Mouse (Mus musculus): ENCODE data around the gene Hebp2.

Gene Hebp2

DNA sequence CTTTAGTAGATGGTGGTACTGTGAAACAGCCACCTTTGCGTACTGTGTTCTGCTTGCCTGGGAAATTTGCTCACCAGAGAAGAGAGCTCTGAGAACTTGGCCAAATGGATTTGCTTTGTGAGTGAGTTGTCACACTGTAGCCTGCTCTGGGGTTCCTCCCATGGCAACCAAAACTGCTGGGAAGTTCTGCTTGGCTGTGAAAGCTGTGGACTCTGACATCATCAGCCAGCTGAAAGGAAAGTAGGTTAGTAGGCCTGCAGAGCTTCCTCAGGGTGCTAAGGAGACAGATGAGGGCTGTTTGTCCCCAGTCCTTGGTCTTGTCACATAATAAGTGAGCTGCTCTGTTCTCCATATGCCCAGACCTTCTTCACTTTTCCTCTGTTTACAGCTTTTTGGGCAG, 37.3 kb downstream of the Hebp2 start:
- DNase-seq (ENCODE audit: low spot score in 2 of 2): no peak

DNA sequence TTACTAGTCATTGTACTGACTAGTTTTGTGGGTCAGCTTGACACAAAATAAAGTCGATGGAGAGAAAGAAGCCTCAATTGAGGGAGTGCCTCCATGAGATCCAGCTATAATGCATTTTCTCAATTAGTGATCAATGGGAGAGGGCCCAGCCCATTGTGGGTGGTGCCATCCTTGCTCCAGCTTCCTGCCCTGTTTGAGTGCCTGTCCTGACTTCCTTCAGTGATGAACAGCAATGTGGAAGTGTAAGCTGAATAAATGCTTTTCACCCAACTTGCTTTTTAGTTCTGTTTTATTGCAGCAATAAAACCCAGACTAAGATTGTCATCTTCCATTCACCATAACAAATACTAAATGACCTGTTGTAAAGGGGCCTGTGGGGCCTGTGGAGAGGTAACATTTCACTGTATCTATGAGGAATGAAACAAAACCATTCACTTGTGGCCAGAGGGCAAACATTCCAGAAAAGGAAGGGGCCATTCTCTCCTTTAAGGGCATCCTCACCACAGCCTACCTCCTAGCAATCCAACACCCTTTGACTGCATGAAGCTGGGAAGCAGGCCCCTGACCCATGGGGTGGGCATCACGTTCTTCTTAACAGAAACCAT, 37.9 kb downstream of the Hebp2 start:
- no peak for DNase-seq (ENCODE audit: low spot score in 2 of 2)

- DNase-seq (ENCODE audit: low spot score in 2 of 2): no peak
Observed at GRCm38 (mm10) chr10:18506501-18506946, 39.4 kb downstream of the Hebp2 start.

- DNase-seq (ENCODE audit: low spot score in 2 of 2): no peak
Observed at GRCm38 (mm10) chr10:18505690-18506089, 40.2 kb downstream of the Hebp2 start.

DNA sequence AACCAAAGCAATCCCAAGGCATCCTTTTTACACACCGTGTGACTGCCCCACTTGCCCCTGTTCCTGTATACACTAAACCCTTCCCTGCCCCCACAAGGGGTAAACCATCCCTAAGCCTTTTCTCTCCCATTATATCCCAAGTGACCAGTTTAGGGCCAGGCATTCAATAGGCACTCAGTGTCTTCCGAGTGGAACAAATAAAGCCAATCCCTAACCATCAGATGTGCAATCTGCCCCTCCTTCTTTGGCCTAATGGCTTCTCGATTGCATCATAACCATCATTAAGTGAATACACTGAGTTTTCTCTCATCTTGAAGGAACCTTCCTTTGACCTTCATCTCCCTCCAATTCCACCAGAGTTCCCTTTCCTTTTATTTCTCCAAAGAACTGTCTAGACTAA, 43.9 kb downstream of the Hebp2 start:
- DNase-seq (ENCODE audit: low spot score in 2 of 2): no peak

GRCm38 (mm10) chr10:18497066-18497465, 48.8 kb downstream of the Hebp2 start:
- DNase-seq (ENCODE audit: low spot score in 2 of 2): no peak

- no peak for DNase-seq (ENCODE audit: low spot score in 2 of 2)
Observed at GRCm38 (mm10) chr10:18494249-18494648, 51.6 kb downstream of the Hebp2 start.

- DNase-seq (ENCODE audit: low spot score in 2 of 2): no peak
Observed at GRCm38 (mm10) chr10:18493010-18493894, 52.6 kb downstream of the Hebp2 start.

DNA sequence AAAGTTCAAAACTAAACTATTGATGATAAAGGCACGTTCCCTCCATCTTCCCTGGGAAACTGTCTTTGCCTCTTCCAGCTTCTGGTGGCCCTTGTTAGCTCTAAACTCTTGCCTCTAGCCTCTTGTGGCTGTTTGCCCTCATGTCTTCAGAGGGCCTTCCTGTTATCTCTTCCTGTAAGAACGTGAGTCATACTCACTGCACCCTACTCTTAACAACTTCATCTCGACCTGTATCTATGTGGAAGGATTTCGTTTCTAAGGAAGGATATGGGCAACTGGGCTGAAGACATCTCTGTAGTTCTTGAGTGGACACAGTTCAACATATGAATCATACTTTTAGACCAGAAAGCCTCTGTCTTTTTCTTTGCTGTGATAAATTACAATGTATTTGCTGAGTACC, 53.9 kb downstream of the Hebp2 start:
- no peak for DNase-seq (ENCODE audit: low spot score in 2 of 2)

- no peak for DNase-seq (ENCODE audit: low spot score in 2 of 2)
Observed at GRCm38 (mm10) chr10:18489936-18490335, 55.9 kb downstream of the Hebp2 start.

All from spleen, postnatal 14 days (tissue).